Mouse (Mus musculus): Measurements from ENCODE around the gene Ldhc.

GRCm38 (mm10) chr7:46879851-46880250 is 18.8 kb downstream of the Ldhc start:
- TF ChIP-seq CTCF (IDR thresholded peaks at IDR 0.05; ENCODE audit: low read depth), result no peak
- TF ChIP-seq EP300 (IDR thresholded peaks at IDR 0.05; ENCODE audit: low read depth), result no peak

All from liver, embryonic 14.5 days (tissue).